Mouse (Mus musculus) heart, embryonic 12.5 days (tissue): ENCODE data around the gene Gm9747. TPM values are rescaled to one million over a fixed set of nuclear protein-coding genes. Genes with fewer than 3 reads are reported as not detected.

ENCODE experiments used
- ATAC-seq: fragments of 200-750 bp; cut with Nextera tagmentation; 2 replicates; pipeline ENCODE4 v1.8.0; 2017; ENCODE audit warnings: moderate TSS enrichment, moderate library complexity; ENCODE audit not compliant: insufficient number of reproducible peaks, low FRiP score
- H3K27ac ChIP-seq: fragments of 300-500 bp; sonication (generic); 2 replicates; pipeline ENCODE4 v1.5.1; 2016; ENCODE audit warnings: mild to moderate bottlenecking, moderate library complexity; ENCODE audit not compliant: poor library complexity, severe bottlenecking
- H3K27me3 ChIP-seq: fragments of 300-500 bp; sonication (generic); replicated peaks from 2 replicates; pipeline ENCODE4 v1.6.1; 2016; ENCODE audit warnings: mild to moderate bottlenecking, moderate library complexity
- H3K36me3 ChIP-seq: fragments of 300-500 bp; sonication (generic); 2 replicates; pipeline ENCODE4 v1.6.1; 2016; ENCODE audit warnings: mild to moderate bottlenecking, moderate library complexity
- H3K4me1 ChIP-seq: fragments of 300-500 bp; sonication (generic); replicated peaks from 2 replicates; pipeline ENCODE4 v1.6.1; 2016; ENCODE audit warnings: mild to moderate bottlenecking
- H3K4me2 ChIP-seq: fragments of 300-500 bp; sonication (generic); 2 replicates; pipeline ENCODE4 v1.6.1; 2016; ENCODE audit warnings: mild to moderate bottlenecking, moderate library complexity
- H3K4me3 ChIP-seq: fragments of 300-500 bp; sonication (generic); 2 replicates; pipeline ENCODE4 v1.5.1; 2016; ENCODE audit warnings: mild to moderate bottlenecking
- H3K9ac ChIP-seq: fragments of 300-500 bp; sonication (generic); 2 replicates; pipeline ENCODE4 v1.6.1; 2016; ENCODE audit warnings: mild to moderate bottlenecking, moderate library complexity
- H3K9me3 ChIP-seq: fragments of 300-500 bp; sonication (generic); replicated peaks from 2 replicates; pipeline ENCODE4 v1.6.1; 2016; ENCODE audit warnings: mild to moderate bottlenecking, moderate library complexity
- WGBS: fragments of 180-500 bp; shearing (Covaris S2); methylation state at CpG from one replicate; pipeline ENCODE4 v1.1.7; 2016; 5-methylcytosine and 5-hydroxymethylcytosine counted together
- polyA plus RNA-seq: library from polyadenylated mRNA; unstranded; fragments of >200 nt; fragmentation: Nextera tagmentation; extraction: Ambion mirVana; gene quantifications from 2 replicates; pipeline ENCODE4 v1.2.1, GENCODE M21; 2016

Gm9747 gene
- polyA plus RNA-seq, 1 experiment from 2014 or later: 40.0 TPM

GRCm38 (mm10) chr1:82258331-82258730, 25.4 kb downstream of the Gm9747 start:
- ATAC-seq: no peak
- Histone ChIP-seq H3K4me2 (no peak overlapping the region), H3K9me3 (no peaks in the 10 kb centered on the region), H3K27ac (no peak overlapping the region; the same call in 1 of the 2 replicates), H3K36me3 (peaks cover 12% of the 10 kb centered on the region), H3K4me3 (no peak overlapping the region), H3K9ac (no peak overlapping the region), H3K27me3 (no peaks in the 10 kb centered on the region), H3K4me1 (peaks cover 30% of the 10 kb centered on the region)
- whole genome bisulfite sequencing: 49% methylated on average over 7 of the region's 7 CpGs

GRCm38 (mm10) chr1:82260055-82260454, 27.1 kb downstream of the Gm9747 start:
- Histone ChIP-seq H3K9me3 (no peaks in the 10 kb centered on the region), H3K4me3 (no peak overlapping the region), H3K4me2 (no peak overlapping the region), H3K27me3 (no peaks in the 10 kb centered on the region), H3K4me1 (peaks cover 28% of the 10 kb centered on the region), H3K36me3 (peaks cover 5% of the 10 kb centered on the region), H3K9ac (no peak overlapping the region), H3K27ac (no peak overlapping the region)
- 87% methylated on average over 3 of the region's 3 CpGs for WGBS
- no peak for ATAC-seq

GRCm38 (mm10) chr1:82261053-82261618, 28.2 kb downstream of the Gm9747 start:
- H3K27me3 ChIP-seq: no peaks in the 10 kb centered on the region
- H3K4me2 ChIP-seq: no peak overlapping the region
- ATAC-seq: no peak
- H3K27ac ChIP-seq: no peak overlapping the region
- H3K9me3 ChIP-seq: no peaks in the 10 kb centered on the region
- no peak overlapping the region for H3K9ac ChIP-seq
- WGBS: 60% methylated on average over 9 of the region's 9 CpGs
- H3K4me3 ChIP-seq: no peak overlapping the region
- peaks cover 5% of the 10 kb centered on the region for H3K36me3 ChIP-seq
- H3K4me1 ChIP-seq: peaks cover 28% of the 10 kb centered on the region

GRCm38 (mm10) chr1:82261638-82262037, 28.7 kb downstream of the Gm9747 start:
- 68% methylated on average over 5 of the region's 5 CpGs for WGBS

GRCm38 (mm10) chr1:82262331-82262730, 29.4 kb downstream of the Gm9747 start:
- H3K9me3 ChIP-seq: no peaks in the 10 kb centered on the region
- peaks cover 5% of the 10 kb centered on the region; the same call in 1 of the 2 replicates for H3K36me3 ChIP-seq
- H3K27me3 ChIP-seq: no peaks in the 10 kb centered on the region
- no peak overlapping the region for H3K4me2 ChIP-seq
- no peak overlapping the region for H3K27ac ChIP-seq
- no peak for ATAC-seq
- H3K9ac ChIP-seq: no peak overlapping the region
- no peak overlapping the region for H3K4me3 ChIP-seq
- H3K4me1 ChIP-seq: peaks cover 35% of the 10 kb centered on the region
- 85% methylated on average over 1 of the region's 1 CpGs for WGBS

More at GRCm38 (mm10) chr1:82261638-82262037, 28.7 kb downstream of the Gm9747 start:
- peaks cover 28% of the 10 kb centered on the region for H3K4me1 ChIP-seq
- H3K4me3 ChIP-seq: no peak overlapping the region
- peaks cover 5% of the 10 kb centered on the region; the same call in 1 of the 2 replicates for H3K36me3 ChIP-seq
- no peak for ATAC-seq
- H3K9ac ChIP-seq: no peak overlapping the region
- H3K27me3 ChIP-seq: no peaks in the 10 kb centered on the region
- H3K4me2 ChIP-seq: no peak overlapping the region
- no peaks in the 10 kb centered on the region for H3K9me3 ChIP-seq
- no peak overlapping the region for H3K27ac ChIP-seq

- WGBS: 15% methylated on average over 4 of the region's 4 CpGs
- ATAC-seq: peak; percentile 77; the same call in 1 of the 2 replicates
- Histone ChIP-seq H3K4me1 (peaks cover 37% of the 10 kb centered on the region), H3K36me3 (peaks cover 8% of the 10 kb centered on the region), H3K27ac (peak overlapping the region; percentile 68), H3K4me3 (no peak overlapping the region), H3K4me2 (no peak overlapping the region), H3K9me3 (no peaks in the 10 kb centered on the region), H3K9ac (no peak overlapping the region), H3K27me3 (no peaks in the 10 kb centered on the region)
These were observed 34.6 kb downstream of the Gm9747 start for GRCm38 (mm10) chr1:82267547-82267946.

GRCm38 (mm10) chr1:82272231-82272630, 39.3 kb downstream of the Gm9747 start:
- Histone ChIP-seq H3K4me2 (no peak overlapping the region), H3K4me3 (no peak overlapping the region), H3K27me3 (no peaks in the 10 kb centered on the region), H3K9ac (no peak overlapping the region), H3K36me3 (peaks cover 24% of the 10 kb centered on the region), H3K9me3 (no peaks in the 10 kb centered on the region), H3K4me1 (peaks cover 52% of the 10 kb centered on the region), H3K27ac (no peak overlapping the region)
- 77% methylated on average over 5 of the region's 5 CpGs for WGBS
- ATAC-seq: no peak

- Histone ChIP-seq H3K36me3 (peaks cover 33% of the 10 kb centered on the region), H3K4me2 (no peak overlapping the region), H3K27ac (peak overlapping the region; percentile 68), H3K27me3 (no peaks in the 10 kb centered on the region), H3K9ac (no peak overlapping the region; the same call in 1 of the 2 replicates), H3K4me3 (no peak overlapping the region), H3K9me3 (no peaks in the 10 kb centered on the region), H3K4me1 (peaks cover 45% of the 10 kb centered on the region)
- 43% methylated on average over 6 of the region's 6 CpGs for WGBS
- no peak for ATAC-seq
These were observed 40.6 kb downstream of the Gm9747 start for GRCm38 (mm10) chr1:82273529-82273928.

GRCm38 (mm10) chr1:82274361-82274760, 41.4 kb downstream of the Gm9747 start:
- Histone ChIP-seq H3K4me1 (peaks cover 43% of the 10 kb centered on the region), H3K27me3 (no peaks in the 10 kb centered on the region), H3K9ac (no peak overlapping the region), H3K4me3 (no peak overlapping the region), H3K27ac (peak overlapping the region; percentile 68; the same call in 1 of the 2 replicates), H3K36me3 (peaks cover 37% of the 10 kb centered on the region), H3K4me2 (no peak overlapping the region), H3K9me3 (no peaks in the 10 kb centered on the region)
- 48% methylated on average over 1 of the region's 1 CpGs for WGBS
- ATAC-seq: no peak

- Histone ChIP-seq H3K4me3 (no peak overlapping the region), H3K4me2 (no peak overlapping the region), H3K27me3 (no peaks in the 10 kb centered on the region), H3K36me3 (peaks cover 29% of the 10 kb centered on the region), H3K27ac (no peak overlapping the region), H3K4me1 (peaks cover 31% of the 10 kb centered on the region), H3K9me3 (no peaks in the 10 kb centered on the region), H3K9ac (no peak overlapping the region)
- no peak for ATAC-seq
- WGBS: 24% methylated on average over 1 of the region's 1 CpGs
These were observed 46.9 kb downstream of the Gm9747 start for GRCm38 (mm10) chr1:82279768-82280167.

- Histone ChIP-seq H3K9me3 (no peaks in the 10 kb centered on the region), H3K36me3 (peaks cover 20% of the 10 kb centered on the region), H3K27ac (peak overlapping the region; percentile 99), H3K9ac (no peak overlapping the region), H3K27me3 (no peaks in the 10 kb centered on the region), H3K4me1 (peaks cover 25% of the 10 kb centered on the region), H3K4me3 (no peak overlapping the region), H3K4me2 (peak overlapping the region; percentile 49)
- 26% methylated on average over 6 of the region's 6 CpGs for WGBS
- no peak for ATAC-seq
These were observed 48.9 kb downstream of the Gm9747 start for GRCm38 (mm10) chr1:82281823-82282222.
